Mouse (Mus musculus): ENCODE results near the gene Rhbdd3.

The Rhbdd3 gene

GRCm38 (mm10) chr11:5098736-5099542, at the start of gene Rhbdd3, which contains the start of gene Ewsr1:
Gene Rhbdd3 (plus strand): TSS chr11:5098926.
Gene Ewsr1 (minus strand): TSS chr11:5099266.
- peak; percentile 88 to 97 for DNase-seq (ENCODE audit: low spot score in 2 of 2)

DNA sequence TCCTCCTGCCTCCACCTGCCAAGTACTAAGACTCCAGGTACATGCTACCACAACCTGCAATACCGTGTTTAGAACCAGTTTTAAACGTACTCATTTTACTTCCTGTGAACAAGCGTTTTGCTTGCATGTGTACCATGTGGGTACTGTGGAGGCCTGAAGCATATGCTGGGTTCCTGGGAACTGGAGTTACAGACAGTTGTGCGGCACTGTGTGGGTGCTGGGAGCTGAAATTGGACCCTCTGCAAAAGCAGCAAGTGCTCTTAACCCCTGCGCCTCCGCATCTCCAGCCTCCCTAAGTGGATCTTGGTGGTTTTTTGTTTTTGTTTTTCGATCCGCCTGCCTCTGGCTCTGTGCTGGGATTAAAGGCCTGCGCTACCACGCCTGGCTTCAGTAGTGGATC, 47.1 kb upstream of the Rhbdd3 start:
- DNase-seq (ENCODE audit: low spot score in 2 of 2), result no peak

DNA sequence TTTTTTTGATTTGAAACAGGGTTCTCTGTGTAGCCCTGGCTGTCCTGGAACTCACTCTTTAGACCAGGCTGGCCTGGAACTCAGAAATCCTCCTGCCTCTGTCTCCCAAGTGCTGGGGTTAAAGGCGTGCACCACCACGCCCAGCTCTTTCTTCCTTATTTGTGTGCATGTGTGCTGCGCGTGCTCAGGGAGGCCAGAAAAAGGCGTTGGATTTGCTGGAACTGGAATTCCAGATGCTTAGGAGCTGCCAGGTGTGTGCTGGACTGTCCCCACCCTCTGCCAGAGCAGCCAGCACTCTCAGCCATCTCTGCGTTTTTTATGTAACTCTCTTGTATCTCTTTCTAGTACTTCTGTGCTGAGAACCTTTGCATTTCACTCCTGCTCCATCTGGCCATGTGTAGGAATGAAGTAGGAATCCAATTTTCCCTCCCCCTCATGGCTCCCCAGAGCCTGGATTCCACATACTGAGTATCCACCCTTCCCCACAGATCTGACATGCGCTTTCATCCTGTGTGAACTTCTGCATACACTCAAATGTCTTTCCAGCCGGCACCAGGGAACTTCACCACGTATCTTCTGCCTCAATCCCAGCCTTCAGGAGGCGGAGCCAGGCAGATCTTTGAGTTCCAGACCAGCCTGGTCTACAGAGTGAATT, 46.4 kb upstream of the Rhbdd3 start:
- peak in 1 of 2 experiments; percentile 78 for DNase-seq (ENCODE audit: low spot score in 2 of 2)

DNA sequence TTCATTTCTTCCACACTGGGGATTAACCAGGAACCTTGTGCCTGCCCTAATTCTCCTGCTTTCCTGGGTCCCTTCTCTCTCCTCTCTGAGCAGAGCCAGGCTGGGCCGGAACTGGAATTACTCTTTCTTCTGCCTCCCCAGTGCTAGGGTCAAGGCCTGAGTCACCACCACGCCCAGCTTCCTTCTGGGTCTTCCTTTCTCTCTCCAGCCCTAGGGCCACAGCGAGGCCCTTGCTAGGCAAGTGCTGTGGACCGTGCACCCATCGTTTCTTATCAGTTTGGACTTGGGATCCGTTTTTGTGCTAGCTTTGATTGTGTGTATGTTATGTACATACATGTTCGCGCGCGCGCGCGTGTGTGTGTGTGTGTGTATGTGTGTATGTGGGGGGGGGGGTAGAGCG, 44.6 kb upstream of the Rhbdd3 start:
- no peak for DNase-seq (ENCODE audit: low spot score in 2 of 2)

GRCm38 (mm10) chr11:5054874-5055273, 43.9 kb upstream of the Rhbdd3 start:
- no peak for DNase-seq (ENCODE audit: low spot score in 2 of 2)

- DNase-seq (ENCODE audit: low spot score in 2 of 2), result no peak
Observed at GRCm38 (mm10) chr11:5055945-5056938, 42.5 kb upstream of the Rhbdd3 start.

DNA sequence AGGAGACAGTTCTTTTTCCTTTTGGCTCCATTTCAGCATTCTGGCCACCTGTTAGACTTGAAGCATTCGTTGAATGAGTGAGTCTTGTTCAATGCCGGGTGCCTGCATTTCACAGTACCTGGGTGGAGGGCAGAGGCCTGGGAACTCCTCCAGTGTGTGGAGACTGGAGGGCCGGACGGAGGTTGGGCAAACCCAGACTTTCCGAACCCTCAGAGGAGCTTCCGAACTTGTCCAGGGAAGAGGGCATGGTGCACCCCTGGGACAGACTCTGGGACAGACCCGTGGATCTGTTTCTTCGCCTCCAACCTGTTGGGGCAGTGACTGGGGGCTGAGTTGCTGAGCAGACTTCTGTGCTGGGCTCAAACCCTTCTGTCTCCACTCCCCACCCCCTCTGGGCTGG, 41.7 kb upstream of the Rhbdd3 start:
- DNase-seq (ENCODE audit: low spot score in 2 of 2), result no peak

- DNase-seq (ENCODE audit: low spot score in 2 of 2), result no peak
Observed at GRCm38 (mm10) chr11:5057541-5057855, 41.2 kb upstream of the Rhbdd3 start.

DNA sequence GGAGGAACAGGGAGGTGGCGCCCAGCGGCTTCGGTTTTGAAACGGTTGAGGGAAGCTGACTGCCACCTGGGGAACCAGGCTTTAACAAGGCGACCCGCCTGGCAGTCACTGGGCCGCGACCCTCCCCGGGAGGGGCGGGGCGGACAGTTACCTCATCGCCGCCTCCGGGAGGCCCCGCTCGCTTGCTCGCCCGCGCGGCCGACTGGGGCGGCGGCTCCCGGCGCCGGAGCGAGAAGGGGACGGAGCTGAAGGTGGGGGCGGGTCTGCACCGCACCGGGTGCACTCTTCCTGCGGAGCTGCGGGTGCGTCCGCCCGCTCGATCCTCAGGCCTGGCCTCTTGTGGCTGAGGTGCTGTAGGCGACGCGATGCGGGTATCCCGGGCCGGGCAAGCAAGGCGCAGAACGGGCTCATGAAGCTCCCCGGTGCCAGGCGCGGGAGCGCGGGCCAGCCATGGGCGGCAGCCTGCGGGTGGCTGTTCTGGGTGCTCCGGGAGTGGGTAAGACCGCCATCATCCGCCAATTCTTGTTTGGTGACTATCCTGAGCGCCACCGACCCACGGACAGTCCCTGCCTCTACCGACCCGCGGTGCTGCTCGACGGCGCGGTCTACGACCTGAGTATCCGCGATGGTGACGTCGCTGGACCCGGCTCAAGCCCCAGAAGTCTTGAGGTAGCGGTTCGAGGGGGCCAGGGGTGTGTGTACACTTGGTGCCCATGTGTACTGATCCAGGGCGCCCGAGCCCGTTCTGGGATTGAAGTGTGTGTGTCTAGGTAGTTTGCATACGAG, 40.7 kb upstream of the Rhbdd3 start, which contains the start of gene Rasl10a:
Gene Rasl10a (plus strand): TSS at position 273 of the 786 bp plus-strand sequence.
- peak in 1 of 2 experiments; percentile 43 for DNase-seq (ENCODE audit: low spot score in 2 of 2)

DNA sequence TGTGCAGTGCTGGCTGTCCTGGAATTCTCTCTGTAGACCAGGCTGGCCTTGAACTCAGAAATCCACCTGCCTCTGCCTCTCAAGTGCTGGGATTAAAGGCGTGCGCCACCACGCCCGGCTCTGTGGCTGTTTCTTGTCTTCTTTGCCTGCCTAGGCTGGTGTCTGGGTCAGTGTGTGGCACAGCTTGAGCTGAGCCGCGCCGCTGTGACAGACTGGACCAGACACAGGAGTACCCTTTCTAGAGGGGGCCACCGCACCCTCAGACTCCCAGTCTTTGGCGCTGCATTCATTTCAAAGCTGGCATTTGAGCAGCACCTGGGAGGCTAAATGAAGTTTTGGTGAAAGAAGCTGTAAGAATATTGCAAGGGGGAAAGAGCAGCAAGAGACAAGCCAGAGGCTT, 39.9 kb upstream of the Rhbdd3 start:
- no peak for DNase-seq (ENCODE audit: low spot score in 2 of 2)

- no peak for DNase-seq (ENCODE audit: low spot score in 2 of 2)
Observed at GRCm38 (mm10) chr11:5059230-5059629, 39.5 kb upstream of the Rhbdd3 start.

DNA sequence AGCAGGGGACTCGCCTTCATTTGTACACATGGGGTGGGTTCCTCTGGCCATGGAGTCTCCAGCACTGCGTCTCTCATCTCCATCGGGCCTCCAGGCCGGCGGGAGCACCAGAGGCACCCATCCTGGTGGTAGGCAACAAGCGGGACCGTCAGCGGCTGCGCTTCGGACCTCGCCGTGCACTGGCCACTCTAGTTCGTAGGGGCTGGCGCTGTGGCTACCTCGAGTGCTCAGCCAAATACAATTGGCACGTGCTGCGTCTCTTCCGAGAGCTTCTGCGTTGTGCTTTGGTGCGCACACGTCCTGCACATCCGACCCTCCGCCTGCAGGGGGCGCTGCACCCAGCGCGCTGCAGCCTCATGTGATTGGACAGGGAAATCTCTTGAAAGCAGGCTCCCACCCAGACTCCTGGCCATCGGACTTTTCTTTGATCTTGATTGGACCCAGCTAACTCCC, 39.0 kb upstream of the Rhbdd3 start:
- peak in 1 of 2 experiments; percentile 69 for DNase-seq (ENCODE audit: low spot score in 2 of 2)

DNA sequence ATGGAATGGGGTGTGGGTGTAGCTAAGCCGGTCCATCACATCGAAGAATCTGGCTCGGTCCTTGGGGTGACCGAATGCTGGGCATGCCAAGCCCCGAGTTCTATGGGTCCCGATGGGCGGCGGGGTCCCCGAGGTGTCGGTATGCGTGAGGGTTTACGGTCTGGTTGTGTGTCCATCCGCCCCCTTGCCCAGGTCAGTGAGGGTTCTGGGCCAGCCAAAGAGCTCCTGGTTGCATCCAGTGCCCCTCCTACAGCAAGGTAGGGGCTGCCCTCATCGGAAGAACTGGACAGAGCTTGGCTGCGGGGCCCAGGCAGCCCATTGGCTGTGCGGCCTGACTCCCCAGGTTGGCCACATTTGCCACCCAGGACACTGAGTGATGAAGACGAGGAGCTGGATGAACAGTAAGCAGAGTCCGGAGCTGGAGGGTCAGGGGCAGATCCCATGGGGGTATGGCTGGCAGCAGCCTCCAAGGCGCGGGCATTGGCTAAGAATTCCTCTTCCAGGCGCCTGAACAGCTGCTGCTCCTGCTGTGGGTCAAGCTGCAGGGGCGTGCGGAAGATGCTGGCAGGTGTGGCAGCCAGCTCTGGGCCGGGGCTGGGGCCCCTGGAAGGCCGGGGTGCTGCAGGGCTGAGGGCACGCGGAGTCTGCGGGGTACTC, 37.8 kb upstream of the Rhbdd3 start:
- no peak for DNase-seq (ENCODE audit: low spot score in 2 of 2)

DNA sequence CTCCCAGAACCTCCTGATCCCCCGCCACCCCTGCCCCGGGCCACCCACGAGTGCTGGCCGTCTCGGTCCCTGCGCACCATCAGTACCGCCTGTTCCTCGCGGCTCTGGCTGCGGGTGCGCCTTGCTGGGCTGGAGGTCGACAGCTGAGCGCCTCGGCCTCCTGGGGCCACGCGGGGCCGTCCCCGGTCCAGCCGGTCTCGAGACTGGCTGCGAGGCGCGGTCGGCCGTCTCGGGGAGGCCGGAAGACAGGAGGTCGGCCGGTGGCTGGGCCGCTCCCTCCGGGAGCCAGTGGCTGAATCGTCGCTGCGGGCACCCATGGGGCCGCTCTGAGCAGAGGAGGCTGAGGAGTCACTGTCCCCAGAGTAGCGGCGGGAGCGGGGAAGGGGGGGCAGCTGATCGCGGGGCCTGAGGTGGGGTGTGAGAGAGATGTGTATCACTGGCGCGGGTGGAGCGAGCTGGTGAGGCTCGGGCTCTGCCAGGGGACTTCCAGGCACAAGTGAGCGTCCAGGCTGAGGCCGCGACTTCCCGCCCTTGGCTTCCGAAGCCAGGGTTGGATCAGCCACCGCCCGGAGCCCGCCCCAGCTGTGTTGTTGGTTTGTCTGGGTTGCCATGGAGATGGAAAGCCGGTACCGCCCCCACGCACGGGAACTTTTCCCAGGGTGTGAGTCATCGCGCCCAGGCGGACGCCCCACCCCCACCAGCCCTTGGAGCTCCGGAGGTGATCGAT, 37.1 kb upstream of the Rhbdd3 start:
- DNase-seq (ENCODE audit: low spot score in 2 of 2), result peak; percentile 89 to 96

DNA sequence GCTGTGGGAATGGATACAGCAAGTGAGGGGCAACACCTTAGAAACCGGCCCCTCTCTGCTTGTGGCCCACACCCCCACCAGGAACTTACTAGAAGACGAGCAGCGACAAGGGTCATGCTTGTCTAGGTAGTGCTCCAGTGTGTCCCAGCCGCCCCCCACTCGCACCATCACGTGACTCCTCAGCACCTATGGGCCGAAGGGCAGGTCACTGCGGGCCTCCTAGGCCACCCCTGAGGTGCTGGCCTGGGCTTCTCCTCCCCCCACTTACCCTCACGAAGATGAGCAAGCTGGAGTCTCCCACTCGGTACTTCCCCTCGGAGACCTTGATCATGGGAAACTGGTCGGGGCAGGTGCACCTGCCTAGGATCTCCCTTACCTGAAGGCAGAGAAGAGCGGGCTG, 36.4 kb upstream of the Rhbdd3 start:
- peak in 1 of 2 experiments; percentile 34 for DNase-seq (ENCODE audit: low spot score in 2 of 2)

DNA sequence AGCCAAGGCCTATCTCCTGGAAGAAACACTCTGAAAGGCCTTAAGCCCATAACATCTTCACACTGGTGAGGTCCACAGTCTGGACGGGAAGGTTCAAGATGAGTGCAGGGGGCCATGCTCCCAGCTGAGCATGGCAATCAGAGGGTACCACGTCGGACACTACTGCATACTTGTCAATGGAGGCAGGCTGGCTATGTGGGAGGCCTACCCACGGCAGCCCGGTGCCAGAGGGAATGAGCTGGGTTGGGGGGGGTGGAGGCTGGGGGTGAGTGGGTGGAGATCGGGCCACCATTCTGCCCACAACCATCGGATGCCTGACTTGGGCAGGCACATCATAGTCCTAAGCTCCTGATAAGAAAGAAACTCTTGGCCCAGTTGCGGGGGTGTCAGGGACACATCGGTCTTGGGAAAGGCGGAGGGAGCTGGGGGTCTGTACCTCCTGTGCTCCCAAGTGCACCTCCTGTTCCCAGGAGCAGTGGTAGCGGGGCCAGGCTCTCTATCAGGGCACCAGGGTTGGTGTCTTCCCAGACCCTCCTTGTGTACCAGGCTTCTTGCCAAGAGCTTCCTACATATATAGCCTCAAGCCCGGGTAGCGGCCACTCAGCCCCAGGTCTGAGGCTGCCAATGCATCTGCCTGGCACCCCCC, 35.7 kb upstream of the Rhbdd3 start:
- no peak for DNase-seq (ENCODE audit: low spot score in 2 of 2)

- no peak for DNase-seq (ENCODE audit: low spot score in 2 of 2)
Observed at GRCm38 (mm10) chr11:5063561-5064281, 35.0 kb upstream of the Rhbdd3 start.

DNA sequence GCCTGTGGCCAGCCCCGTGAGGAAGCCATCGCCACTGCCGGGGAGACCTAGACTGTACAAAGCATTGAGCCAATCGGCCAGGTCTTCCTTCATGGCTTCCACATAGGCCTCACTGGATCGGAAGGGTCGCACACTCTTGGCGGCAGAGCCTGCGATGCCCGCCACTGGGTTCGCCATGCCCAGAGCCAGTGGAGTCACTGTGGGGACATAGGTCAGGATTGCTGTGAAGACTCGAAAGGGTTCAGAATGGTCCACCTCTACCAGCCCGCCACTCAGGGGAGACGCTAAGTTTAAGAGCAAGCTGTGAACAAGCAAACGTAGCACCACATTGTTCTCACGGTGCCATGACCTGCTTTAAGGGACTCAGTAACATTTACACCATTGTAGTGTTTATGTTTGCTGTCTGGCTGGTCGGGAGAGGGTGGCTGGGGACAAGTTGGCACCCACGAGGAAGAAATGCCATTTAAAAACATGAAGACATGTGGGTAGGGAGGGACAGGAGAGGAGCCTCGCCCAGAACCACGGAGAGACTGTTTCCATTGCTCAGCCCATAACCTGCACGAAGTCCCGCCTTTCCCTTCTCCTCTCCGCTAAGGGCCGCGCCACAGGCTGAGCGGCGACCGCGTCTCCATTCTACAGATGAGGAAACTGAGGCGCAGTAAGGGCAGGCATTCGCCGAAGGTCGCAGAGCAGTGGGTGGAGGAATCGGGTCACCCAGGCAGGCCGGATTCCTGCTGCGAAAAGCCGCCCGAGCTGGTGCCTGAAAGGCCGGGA, 34.3 kb upstream of the Rhbdd3 start:
- DNase-seq (ENCODE audit: low spot score in 2 of 2), result peak in 1 of 2 experiments; percentile 34

Measured in left cerebral cortex, adult 9 months (tissue).